Comparison of ENCODE assay signal across 12 mouse cellular contexts in genomic region chr19:42440089-42440488, GRCm38 (mm10). TPM values are rescaled to one million over a fixed set of nuclear protein-coding genes. Genes with fewer than 3 reads are reported as not detected.
DNase-seq lines count a peak whose midpoint lies in the region; ATAC-seq and TF ChIP-seq lines count a peak whose summit lies in the region.
"Had no signal": no experiment of that assay in that cellular context is flagged by ENCODE, and none has a peak within 500 bp of the region (broad histone marks: within the 10 kb centered on the region; RNA-seq: fewer than 3 reads in every experiment).

No protein-coding gene starts in this region.

- TF ChIP-seq EP300 in MEL (IDR thresholded peaks at IDR 0.05; ENCODE audit: low read depth in 1 of 2, low read length in 2 of 2): no peak

- no peak overlapping the region for H3K4me3 ChIP-seq in lung, embryonic 14.5 days (ENCODE audit: low read depth, low read length)
- no peak overlapping the region for H3K4me3 ChIP-seq in MEL (ENCODE audit: control insufficient read depth in 1 of 2, insufficient read depth in 1 of 2, low read depth in 2 of 2, low read length in 2 of 2)
- H3K4me3 ChIP-seq in midbrain, postnatal 0 days (ENCODE audit: low read depth, low read length): no peak overlapping the region
- H3K4me3 ChIP-seq in kidney, embryonic 14.5 days (ENCODE audit: low read length): no peak overlapping the region
- H3K4me3 ChIP-seq: limb, embryonic 13.5 days had no signal

- no peak overlapping the region for H3K9ac ChIP-seq in lung, embryonic 14.5 days
- H3K9ac ChIP-seq in MEL (ENCODE audit: control insufficient read depth, low read depth, low read length, poor library complexity, severe bottlenecking): no peak overlapping the region
- no peak overlapping the region for H3K9ac ChIP-seq in midbrain, postnatal 0 days (replicated peaks; ENCODE audit: low read length, poor library complexity, severe bottlenecking)
- H3K9ac ChIP-seq in kidney, embryonic 14.5 days (ENCODE audit: low read depth, low read length): no peak overlapping the region
- H3K9ac ChIP-seq: limb, embryonic 13.5 days had no signal

- no peak overlapping the region for H3K27ac ChIP-seq in lung, embryonic 14.5 days (ENCODE audit: low read depth)
- H3K27ac ChIP-seq in MEL (ENCODE audit: control insufficient read depth, low read depth, low read length): no peak overlapping the region
- H3K27ac ChIP-seq in midbrain, postnatal 0 days (ENCODE audit: low read depth, low read length): no peak overlapping the region
- no peak overlapping the region for H3K27ac ChIP-seq in kidney, embryonic 14.5 days (ENCODE audit: low read depth, low read length)
- H3K27ac ChIP-seq: limb, embryonic 13.5 days had no signal

- H3K4me1 ChIP-seq in lung, embryonic 14.5 days (ENCODE audit: insufficient read depth): no peaks in the 10 kb centered on the region
- H3K4me1 ChIP-seq in MEL (ENCODE audit: control insufficient read depth in 1 of 2, insufficient read depth in 2 of 2, low read length in 2 of 2): no peaks in the 10 kb centered on the region
- no peaks in the 10 kb centered on the region for H3K4me1 ChIP-seq in midbrain, postnatal 0 days (ENCODE audit: insufficient read depth, low read length)
- peaks cover 8% of the 10 kb centered on the region; the same call in 1 of the 2 replicates for H3K4me1 ChIP-seq in kidney, embryonic 14.5 days (ENCODE audit: control insufficient read depth, insufficient read depth, low read length)

- 21% methylated on average over 3 of the region's 3 CpGs for WGBS in lung, embryonic 14.5 days
- WGBS in midbrain, postnatal 0 days: 28% methylated on average over 3 of the region's 3 CpGs
- 34% methylated on average over 3 of the region's 3 CpGs for WGBS in kidney, embryonic 14.5 days

- no peaks in the 10 kb centered on the region for H3K9me3 ChIP-seq in lung, embryonic 14.5 days (ENCODE audit: low read depth, low read length)
- no peaks in the 10 kb centered on the region for H3K9me3 ChIP-seq in MEL (replicated peaks; ENCODE audit: insufficient read depth, low read length)
- H3K9me3 ChIP-seq in midbrain, postnatal 0 days (ENCODE audit: low read length): no peaks in the 10 kb centered on the region
- no peaks in the 10 kb centered on the region for H3K9me3 ChIP-seq in kidney, embryonic 14.5 days (ENCODE audit: control insufficient read depth, low read length)
- H3K9me3 ChIP-seq: G1E; limb, embryonic 13.5 days had no signal

- no peak for ATAC-seq in lung, embryonic 14.5 days (ENCODE audit: insufficient read depth)
- no peak for ATAC-seq in midbrain, postnatal 0 days (ENCODE audit: low FRiP score)
- ATAC-seq in kidney, embryonic 14.5 days (ENCODE audit: low FRiP score, low TSS enrichment): no peak

- TF ChIP-seq CTCF in lung, embryonic 14.5 days (IDR thresholded peaks at IDR 0.05; ENCODE audit: low read depth): peak; percentile 28; the same call in 1 of the 2 replicates
- TF ChIP-seq CTCF in MEL (IDR thresholded peaks at IDR 0.05 in 2 of 3, conservative IDR thresholded peaks at IDR 0.05 in 1 of 3; ENCODE audit: control insufficient read depth in 1 of 3, insufficient read depth in 1 of 3, low read depth in 2 of 3, low read length in 3 of 3, poor library complexity in 1 of 3, severe bottlenecking in 1 of 3): no peak; a peak in 1 of 6 replicates
- peak; percentile 73 for TF ChIP-seq CTCF in midbrain, postnatal 0 days (IDR thresholded peaks at IDR 0.05)

- TF ChIP-seq POLR2A in MEL (IDR thresholded peaks at IDR 0.05; ENCODE audit: control insufficient read depth in 1 of 2, insufficient read depth in 1 of 2, low read depth in 1 of 2, low read length in 2 of 2, poor library complexity in 1 of 2): no peak

- no peaks in the 10 kb centered on the region for H3K36me3 ChIP-seq in lung, embryonic 14.5 days (ENCODE audit: insufficient read depth)
- no peaks in the 10 kb centered on the region for H3K36me3 ChIP-seq in MEL (ENCODE audit: control insufficient read depth in 1 of 2, insufficient read depth in 2 of 2, low read length in 2 of 2)
- H3K36me3 ChIP-seq in midbrain, postnatal 0 days (ENCODE audit: insufficient read depth, low read length): no peaks in the 10 kb centered on the region
- H3K36me3 ChIP-seq in kidney, embryonic 14.5 days (ENCODE audit: control insufficient read depth, insufficient read depth, low read length): no peaks in the 10 kb centered on the region
- H3K36me3 ChIP-seq: G1E; limb, embryonic 13.5 days had no signal

- H3K79me2 ChIP-seq in MEL (ENCODE audit: control insufficient read depth, insufficient read depth, low read length, poor library complexity): no peaks in the 10 kb centered on the region

- DNase-seq in heart, adult 11 months: peak; percentile 72
- no peak for DNase-seq in heart, postnatal 14 days
- DNase-seq in lung, embryonic 14.5 days: peak; percentile 21
- no peak for DNase-seq in lung, postnatal 36 days
- DNase-seq in MEL (ENCODE audit: low read depth, low spot score): no peak
- peak; percentile 75 for DNase-seq in midbrain, postnatal 0 days (ENCODE audit: low spot score)
- no peak for DNase-seq in c-Kit-positive CD71-positive TER-119-positive erythroid progenitor cells, embryonic 14.5 days (ENCODE audit: low spot score)
- DNase-seq: adrenal gland, adult 8-10 months; heart, adult 18-20 months had no signal

- intact Hi-C loops in heart, postnatal 14 days (cut with DNase I): loop anchor here (10.0 kb wide), 1 partner anchor 215 kb away; no protein-coding TSS in a partner anchor

- peaks cover 2% of the 10 kb centered on the region; the same call in 1 of the 2 replicates for H3K27me3 ChIP-seq in lung, embryonic 14.5 days (ENCODE audit: insufficient read depth, low read length)
- H3K27me3 ChIP-seq in MEL (ENCODE audit: control insufficient read depth in 1 of 2, insufficient read depth in 2 of 2, low read length in 2 of 2): no peaks in the 10 kb centered on the region
- 0 out of 2 replicates have a peak, but pooled peaks cover 2% of the 10 kb centered on the region for H3K27me3 ChIP-seq in midbrain, postnatal 0 days (ENCODE audit: insufficient read depth, low read length)
- peaks cover 6% of the 10 kb centered on the region; the same call in 1 of the 2 replicates for H3K27me3 ChIP-seq in kidney, embryonic 14.5 days (ENCODE audit: control insufficient read depth, insufficient read depth, low read length)

- TF ChIP-seq RAD21 in MEL (IDR thresholded peaks at IDR 0.05; ENCODE audit: low read depth, low read length): no peak; the same call in 1 of the 2 replicates

- no peak overlapping the region for H3K4me2 ChIP-seq in lung, embryonic 14.5 days
- no peak overlapping the region for H3K4me2 ChIP-seq in midbrain, postnatal 0 days (ENCODE audit: low read depth, low read length, poor library complexity, severe bottlenecking)
- no peak overlapping the region for H3K4me2 ChIP-seq in kidney, embryonic 14.5 days (replicated peaks; ENCODE audit: low read depth, low read length)
- H3K4me2 ChIP-seq: limb, embryonic 13.5 days had no signal

TF ChIP-seq in MEL, 35 proteins besides CTCF, POLR2A, EP300 and RAD21:
- TF ChIP-seq SMC3 (IDR thresholded peaks at IDR 0.05; ENCODE audit: low read depth, low read length) (0 out of 2 replicates have a peak, but pooled peaks have one; percentile 15), E2F4 (IDR thresholded peaks at IDR 0.05; ENCODE audit: borderline replicate concordance, low read depth, low read length) (no peak), NRF1 (IDR thresholded peaks at IDR 0.05; ENCODE audit: insufficient read depth, low read depth, low read length, poor library complexity, severe bottlenecking) (no peak), UBTF (IDR thresholded peaks at IDR 0.05; ENCODE audit: borderline replicate concordance, insufficient read depth, low read depth, low read length) (no peak)
TF ChIP-seq in MEL: peak in this region for 1.

RNA-seq across cellular contexts. Expression of gene Crtac1, which starts 8.5 kb away (rescaled TPM):
- under 1 TPM in 1 of 2 experiments, not detected in 1; 0.15 TPM for total RNA-seq in heart, postnatal 14 days (2021)
- 0.72 and 0.97 TPM in 2 replicates for polyA plus RNA-seq in lung, embryonic 14.5 days (2014; fragmentation: Nextera tagmentation; extraction: Ambion mirVana)
- not detected in 2 replicates for total RNA-seq in MEL (2012; rRNA removed)
- polyA plus RNA-seq in MEL (2012; ENCODE audit: insufficient read depth in 1 of 2, insufficient read length in 2 of 2, low read depth in 1 of 2, low replicate concordance in 2 of 2, missing spikeins in 1 of 2): under 1 TPM in 1 of 2 experiments, not detected in 1; 0.15 TPM
- 21.1 and 22.0 TPM in 2 replicates for total RNA-seq in midbrain, postnatal 0 days (2014; rRNA removed)
- 40.7 and 41.6 TPM in 2 replicates for polyA plus RNA-seq in midbrain, postnatal 0 days (2015; fragmentation: Nextera tagmentation; extraction: Ambion mirVana)
- polyA plus RNA-seq in kidney, embryonic 14.5 days (2014; fragmentation: Nextera tagmentation; extraction: Ambion mirVana): 5.7 and 6.3 TPM in 2 replicates
- total RNA-seq: G1E; heart, adult 18-20 months had no signal
- polyA plus RNA-seq: G1E had no signal

Comparison
In these comparisons a context has a peak if more than half of its experiments do, and no peak if none do; other contexts are left out.
1. DNase-seq: peak in heart, adult 11 months (single experiment), lung, embryonic 14.5 days (single experiment) and midbrain, postnatal 0 days (single experiment); none in heart, postnatal 14 days (0 of 2), lung, postnatal 36 days (single experiment), MEL (single experiment) and c-Kit-positive CD71-positive TER-119-positive erythroid progenitor cells, embryonic 14.5 days (single experiment).
2. CTCF ChIP-seq: peak in lung, embryonic 14.5 days (single experiment) and midbrain, postnatal 0 days (single experiment); none in MEL (0 of 3).